Mouse (Mus musculus) spleen, postnatal 36 days (tissue): ENCODE data around the gene Rcc2.

ENCODE experiments used
- DNase-seq, 2 experiments: peaks; one replicate each; pipeline ENCODE4 v3.0.0; 2022; ENCODE audit warnings: low spot score in 2 of 2, mixed read lengths in 1 of 2

The Rcc2 gene

DNA sequence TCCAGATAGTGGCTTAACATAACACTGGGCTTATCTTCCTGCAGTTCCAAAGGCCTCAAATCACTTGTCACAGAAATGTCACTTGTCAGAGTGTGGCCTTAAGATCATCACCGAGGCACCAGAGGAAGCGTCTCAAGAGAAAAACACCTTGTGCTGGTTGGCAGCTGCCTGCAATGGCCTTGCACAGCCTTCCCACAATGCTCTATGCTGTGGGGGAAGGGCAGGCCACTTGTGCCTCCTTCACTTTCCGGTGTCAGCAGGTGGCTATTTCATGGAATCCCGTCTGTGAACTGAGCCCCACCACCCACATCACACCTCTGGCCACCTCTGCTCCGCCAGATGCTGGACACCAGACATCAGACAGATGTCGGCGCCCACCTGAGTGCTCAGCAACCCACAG, 53.0 kb downstream of the Rcc2 start:
- no peak for DNase-seq

GRCm38 (mm10) chr4:140755811-140756210, 55.5 kb downstream of the Rcc2 start:
- no peak for DNase-seq

- DNase-seq: no peak
Measured at GRCm38 (mm10) chr4:140761601-140762000, 61.3 kb downstream of the Rcc2 start.

GRCm38 (mm10) chr4:140763158-140763557, 62.8 kb downstream of the Rcc2 start:
- peak; percentile 44 to 60 for DNase-seq

DNA sequence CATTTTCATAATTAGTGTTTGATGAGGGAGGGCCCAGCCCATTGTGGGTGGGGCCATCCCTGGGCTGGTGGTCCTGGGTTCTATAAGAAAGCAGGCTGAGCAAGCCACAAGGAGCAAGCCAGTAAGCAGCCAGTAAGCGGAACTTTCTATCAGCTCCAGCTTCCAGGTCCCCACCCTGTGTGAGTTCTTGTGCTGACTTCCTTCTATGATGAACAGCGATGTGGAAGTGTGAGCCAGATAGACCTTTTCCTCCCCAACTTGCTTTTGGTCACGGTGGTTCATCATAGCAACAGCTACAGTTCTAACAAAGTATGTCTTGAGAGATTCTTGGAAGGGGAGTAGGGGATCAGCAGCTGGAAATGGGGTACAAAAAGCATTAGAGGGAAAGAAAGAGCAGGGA, 65.6 kb downstream of the Rcc2 start:
- no peak for DNase-seq

GRCm38 (mm10) chr4:140768973-140769372, 68.6 kb downstream of the Rcc2 start:
- no peak for DNase-seq

- peak; percentile 13 to 40 for DNase-seq
Measured at GRCm38 (mm10) chr4:140770433-140770832, 70.1 kb downstream of the Rcc2 start.

DNA sequence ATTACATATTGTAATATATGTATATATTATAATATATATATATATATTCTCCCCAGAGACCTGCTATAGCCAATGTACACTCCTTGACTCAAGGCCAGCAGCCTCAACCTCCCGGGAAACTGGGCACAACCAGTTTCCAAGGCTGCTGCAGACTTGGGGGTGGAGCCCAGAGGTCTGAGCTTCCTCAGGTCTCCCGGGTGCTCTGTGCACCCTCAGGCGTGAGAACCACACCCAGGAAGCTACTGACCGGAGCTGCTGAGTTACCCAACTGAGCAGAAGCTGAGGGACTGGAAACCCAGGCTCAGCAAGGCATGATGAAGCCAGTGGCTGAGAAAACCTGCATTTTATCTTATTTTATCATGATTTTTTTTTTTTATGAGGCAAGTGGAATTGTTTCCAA, 70.8 kb downstream of the Rcc2 start:
- DNase-seq: peak; percentile 65 to 69
